ENCODE assay signal across 7 mouse cellular contexts in genomic region chr5:129787818-129788593, GRCm38 (mm10). TPM values are rescaled to one million over a fixed set of nuclear protein-coding genes. Genes with fewer than 3 reads are reported as not detected.
A peak's percentile ranks its signal among the peaks of the same experiment; 100 is the strongest.
DNase-seq lines count a peak whose midpoint lies in the region; ATAC-seq and TF ChIP-seq lines count a peak whose summit lies in the region.

No protein-coding gene starts in this region.

- peak overlapping the region; percentile 98 for H3K27ac ChIP-seq in lung, postnatal 0 days (ENCODE audit: low read length)
- peak overlapping the region; percentile 82; the same call in 1 of the 2 replicates for H3K27ac ChIP-seq in forebrain, embryonic 12.5 days
- H3K27ac ChIP-seq in limb, embryonic 13.5 days = 0 out of 2 replicates have a peak overlapping the region, but pooled peaks have one; percentile 99
- H3K27ac ChIP-seq in stomach, embryonic 14.5 days (ENCODE audit: low read length) = no peak overlapping the region

- H3K27me3 ChIP-seq in lung, postnatal 0 days (replicated peaks; ENCODE audit: insufficient read depth, low read length) = no peaks in the 10 kb centered on the region
- H3K27me3 ChIP-seq in forebrain, embryonic 12.5 days = no peaks in the 10 kb centered on the region
- no peaks in the 10 kb centered on the region for H3K27me3 ChIP-seq in limb, embryonic 13.5 days
- H3K27me3 ChIP-seq in stomach, embryonic 14.5 days (ENCODE audit: control insufficient read depth, insufficient read depth, low read length) = no peaks in the 10 kb centered on the region

- TF ChIP-seq EP300 in lung, postnatal 0 days (IDR thresholded peaks at IDR 0.05) = no peak

- DNase-seq in lung, postnatal 0 days (ENCODE audit: low spot score) = no peak
- DNase-seq in lung, postnatal 14 days = no peak
- no peak for DNase-seq in thymus, postnatal 4 days
- no peak for DNase-seq in cerebellum, postnatal 36 days

- no peak for TF ChIP-seq CTCF in lung, postnatal 0 days (IDR thresholded peaks at IDR 0.05)

- no peak for ATAC-seq in lung, postnatal 0 days
- ATAC-seq in forebrain, embryonic 12.5 days (ENCODE audit: low FRiP score) = no peak
- no peak for ATAC-seq in limb, embryonic 13.5 days (ENCODE audit: low FRiP score, low read depth)
- no peak for ATAC-seq in stomach, embryonic 14.5 days (ENCODE audit: insufficient number of reproducible peaks, insufficient read depth, low FRiP score, low read depth)

- peak overlapping the region; percentile 89 for H3K4me3 ChIP-seq in lung, postnatal 0 days (ENCODE audit: low read depth, low read length)
- H3K4me3 ChIP-seq in forebrain, embryonic 12.5 days (replicated peaks) = peak overlapping the region; percentile 93
- H3K4me3 ChIP-seq in limb, embryonic 13.5 days = peak overlapping the region; percentile 93
- H3K4me3 ChIP-seq in stomach, embryonic 14.5 days (ENCODE audit: low read depth, low read length) = peak overlapping the region; percentile 61

- H3K4me2 ChIP-seq in lung, postnatal 0 days (replicated peaks; ENCODE audit: low read depth, low read length) = peak overlapping the region; percentile 65
- H3K4me2 ChIP-seq in forebrain, embryonic 12.5 days = peak overlapping the region; percentile 78
- H3K4me2 ChIP-seq in limb, embryonic 13.5 days (replicated peaks) = peak overlapping the region; percentile 84
- peak overlapping the region; percentile 63 for H3K4me2 ChIP-seq in stomach, embryonic 14.5 days (replicated peaks; ENCODE audit: low read depth, low read length)

- peak overlapping the region; percentile 95 for H3K9ac ChIP-seq in lung, postnatal 0 days (replicated peaks; ENCODE audit: low read depth)
- H3K9ac ChIP-seq in forebrain, embryonic 12.5 days = peak overlapping the region; percentile 89
- H3K9ac ChIP-seq in limb, embryonic 13.5 days = peak overlapping the region; percentile 98
- peak overlapping the region; percentile 63 for H3K9ac ChIP-seq in stomach, embryonic 14.5 days (replicated peaks; ENCODE audit: low read depth, low read length)

- 8% methylated on average over 11 of the region's 11 CpGs for WGBS in lung, postnatal 0 days
- WGBS in forebrain, embryonic 12.5 days = 15% methylated on average over 11 of the region's 11 CpGs
- WGBS in limb, embryonic 13.5 days = 13% methylated on average over 11 of the region's 11 CpGs
- WGBS in stomach, embryonic 14.5 days = 12% methylated on average over 11 of the region's 11 CpGs

- peaks cover 11% of the 10 kb centered on the region; the same call in 1 of the 2 replicates for H3K4me1 ChIP-seq in lung, postnatal 0 days (ENCODE audit: insufficient read depth, low read depth, low read length)
- peaks cover 20% of the 10 kb centered on the region for H3K4me1 ChIP-seq in forebrain, embryonic 12.5 days
- H3K4me1 ChIP-seq in limb, embryonic 13.5 days = peaks cover 22% of the 10 kb centered on the region
- peaks cover 6% of the 10 kb centered on the region for H3K4me1 ChIP-seq in stomach, embryonic 14.5 days (ENCODE audit: control insufficient read depth, insufficient read depth, low read length)

- H3K36me3 ChIP-seq in lung, postnatal 0 days (ENCODE audit: insufficient read depth, low read length) = peaks cover 27% of the 10 kb centered on the region
- peaks cover 42% of the 10 kb centered on the region for H3K36me3 ChIP-seq in forebrain, embryonic 12.5 days (replicated peaks)
- H3K36me3 ChIP-seq in limb, embryonic 13.5 days = peaks cover 44% of the 10 kb centered on the region
- peaks cover 37% of the 10 kb centered on the region for H3K36me3 ChIP-seq in stomach, embryonic 14.5 days (ENCODE audit: control insufficient read depth, insufficient read depth, low read length)

- no peaks in the 10 kb centered on the region for H3K9me3 ChIP-seq in lung, postnatal 0 days (ENCODE audit: low read length)
- H3K9me3 ChIP-seq in forebrain, embryonic 12.5 days = no peaks in the 10 kb centered on the region
- H3K9me3 ChIP-seq in limb, embryonic 13.5 days = no peaks in the 10 kb centered on the region
- no peaks in the 10 kb centered on the region for H3K9me3 ChIP-seq in stomach, embryonic 14.5 days (ENCODE audit: control insufficient read depth, low read depth, low read length)

RNA-seq across cellular contexts. Expression of gene Psph, which starts 0.8 kb away (rescaled TPM):
- 20.8 and 21.4 TPM in 2 replicates for polyA plus RNA-seq in lung, postnatal 0 days (2015; fragmentation: Nextera tagmentation; extraction: Ambion mirVana)
- polyA plus RNA-seq in forebrain, embryonic 12.5 days (2016; fragmentation: Nextera tagmentation; extraction: Ambion mirVana) = 42.8 and 47.3 TPM in 2 replicates
- polyA plus RNA-seq in limb, embryonic 13.5 days (2015; fragmentation: Nextera tagmentation; extraction: Ambion mirVana) = 26.1 and 28.5 TPM in 2 replicates
- polyA plus RNA-seq in stomach, embryonic 14.5 days (2014; fragmentation: Nextera tagmentation; extraction: Ambion mirVana) = 36.4 and 37.0 TPM in 2 replicates

RNA-seq across cellular contexts. Expression of gene Sumf2, which starts 58.8 kb away (rescaled TPM):
- polyA plus RNA-seq in lung, postnatal 0 days (2015; fragmentation: Nextera tagmentation; extraction: Ambion mirVana) = 25.5 and 30.9 TPM in 2 replicates
- polyA plus RNA-seq in forebrain, embryonic 12.5 days (2016; fragmentation: Nextera tagmentation; extraction: Ambion mirVana) = 47.0 and 49.2 TPM in 2 replicates
- 79.8 and 85.3 TPM in 2 replicates for polyA plus RNA-seq in limb, embryonic 13.5 days (2015; fragmentation: Nextera tagmentation; extraction: Ambion mirVana)
- polyA plus RNA-seq in stomach, embryonic 14.5 days (2014; fragmentation: Nextera tagmentation; extraction: Ambion mirVana) = 45.3 and 51.4 TPM in 2 replicates
